Comparison of ENCODE assay signal across 8 mouse cellular contexts in genomic region chr5:76779094-76779615, GRCm38 (mm10).
DNase-seq lines count a peak whose midpoint lies in the region; ATAC-seq and TF ChIP-seq lines count a peak whose summit lies in the region.

No protein-coding gene starts in this region.

- ATAC-seq in forebrain, embryonic 16.5 days = no peak
- ATAC-seq in megakaryocyte progenitor cell, adult 5-6 weeks (replicated peaks; ENCODE audit: poor library complexity) = peak; percentile 91

- no peak for TF ChIP-seq POLR2A in lung, adult 2 months (IDR thresholded peaks at IDR 0.05; ENCODE audit: borderline replicate concordance, extremely low read depth, low read depth, low read length)

- no peaks in the 10 kb centered on the region for H3K36me3 ChIP-seq in forebrain, embryonic 16.5 days (ENCODE audit: control insufficient read depth, insufficient read depth)

- 0 out of 2 replicates have a peak overlapping the region, but pooled peaks have one; percentile 2 for H3K27ac ChIP-seq in forebrain, embryonic 16.5 days (ENCODE audit: low read length)

- H3K9ac ChIP-seq in forebrain, embryonic 16.5 days (replicated peaks; ENCODE audit: low read depth, low read length) = 0 out of 2 replicates have a peak overlapping the region, but pooled peaks have one; percentile 12

- no peak overlapping the region for H3K4me2 ChIP-seq in forebrain, embryonic 16.5 days (ENCODE audit: low read length)

- H3K9me3 ChIP-seq in forebrain, embryonic 16.5 days (ENCODE audit: control insufficient read depth, low read length) = no peaks in the 10 kb centered on the region

- H3K4me3 ChIP-seq in lung, adult 2 months (replicated peaks; ENCODE audit: extremely low read depth, low read depth, low read length) = peak overlapping the region; percentile 20
- H3K4me3 ChIP-seq in forebrain, embryonic 16.5 days (replicated peaks; ENCODE audit: low read length) = no peak overlapping the region

- no peak for TF ChIP-seq CTCF in lung, adult 2 months (IDR thresholded peaks at IDR 0.05; ENCODE audit: insufficient read depth, low read length)

- DNase-seq in lung, adult 2 months = peak; percentile 10
- no peak for DNase-seq in lung, postnatal 25 days (ENCODE audit: low spot score)
- peak; percentile 8 to 17 for DNase-seq in thymus, postnatal 36 days
- DNase-seq in frontal cortex, postnatal 36 days (ENCODE audit: low spot score in 2 of 2) = no peak
- no peak for DNase-seq in urinary bladder, postnatal 10 days (ENCODE audit: low spot score)
- DNase-seq in left cerebral cortex, adult 18-20 months (ENCODE audit: low spot score in 2 of 2) = no peak

- WGBS in lung, adult 2 months = 38% methylated on average over 14 of the region's 14 CpGs
- 29% methylated on average over 14 of the region's 14 CpGs for WGBS in forebrain, embryonic 16.5 days

- H3K27me3 ChIP-seq in forebrain, embryonic 16.5 days (replicated peaks; ENCODE audit: control insufficient read depth, insufficient read depth, low read length) = no peaks in the 10 kb centered on the region

- no peaks in the 10 kb centered on the region for H3K4me1 ChIP-seq in lung, adult 2 months (ENCODE audit: control insufficient read depth, insufficient read depth, low read length)
- peaks cover 33% of the 10 kb centered on the region for H3K4me1 ChIP-seq in forebrain, embryonic 16.5 days (replicated peaks; ENCODE audit: control insufficient read depth, insufficient read depth, low read length)

Comparison
In these comparisons a context has a peak if more than half of its experiments do, and no peak if none do; other contexts are left out.
1. DNase-seq: peak in lung, adult 2 months (single experiment) and thymus, postnatal 36 days (2 of 2); none in lung, postnatal 25 days (single experiment), frontal cortex, postnatal 36 days (0 of 2), urinary bladder, postnatal 10 days (single experiment) and left cerebral cortex, adult 18-20 months (0 of 2).